Mouse (Mus musculus) central nervous system, embryonic 11.5 days (tissue): ENCODE data around the gene Peg10. TPM values are rescaled to one million over a fixed set of nuclear protein-coding genes. Genes with fewer than 3 reads are reported as not detected.

ENCODE experiments used
- polyA plus RNA-seq: library from polyadenylated mRNA; depleted of rRNA; stranded (reverse); fragments of >200 nt; gene quantifications from 2 replicates; pipeline ENCODE4 v1.2.3, GENCODE M21; 2012; rRNA removed

Gene Peg10
- polyA plus RNA-seq = 50.7 and 145 TPM in 2 replicates

GRCm38 (mm10) chr6:4746696-4747439 is at the start of gene Peg10, which contains the start of gene Sgce:
Gene Peg10, plus strand, starts transcription at chr6:4747306.
Gene Sgce, minus strand, starts transcription at chr6:4747207.

Other genes with a start within 250 kb of the Peg10 start
- 163 and 180 TPM in 2 replicates for gene Col1a2, start 242.5 kb upstream of the Peg10 start, polyA plus RNA-seq
- 28.9 and 55.2 TPM in 2 replicates for gene Casd1, start 146.5 kb upstream of the Peg10 start, polyA plus RNA-seq
- gene Sgce, start 99 bp upstream of the Peg10 start, polyA plus RNA-seq = 34.4 and 47.1 TPM in 2 replicates
- gene Ppp1r9a, start 155.6 kb downstream of the Peg10 start, polyA plus RNA-seq = 22.9 and 28.6 TPM in 2 replicates